Mouse (Mus musculus): ENCODE data around the gene A730049H05Rik. TPM values are rescaled to one million over a fixed set of nuclear protein-coding genes. Genes with fewer than 3 reads are reported as not detected.

The A730049H05Rik gene
- polyA plus RNA-seq, 1 experiment from 2014 or later: 0.46 TPM

GRCm38 (mm10) chr6:92882446-92882845, 66.2 kb downstream of the A730049H05Rik start:
- 81% methylated on average over 5 of the region's 5 CpGs for WGBS
- no peaks in the 10 kb centered on the region for H3K36me3 ChIP-seq (replicated peaks; ENCODE audit: control insufficient read depth, insufficient read depth)
- H3K4me2 ChIP-seq (replicated peaks): no peak overlapping the region
- ATAC-seq (ENCODE audit: low FRiP score) (no peak), DNase-seq (ENCODE audit: low spot score) (no peak)
- H3K27ac ChIP-seq: no peak overlapping the region
- no peak overlapping the region for H3K4me3 ChIP-seq (replicated peaks; ENCODE audit: low read length)
- no peaks in the 10 kb centered on the region for H3K9me3 ChIP-seq (ENCODE audit: control insufficient read depth, low read length)
- H3K4me1 ChIP-seq (replicated peaks; ENCODE audit: control insufficient read depth, insufficient read depth, low read length): peaks cover 7% of the 10 kb centered on the region; the same call in 1 of the 2 replicates
- H3K27me3 ChIP-seq (ENCODE audit: control insufficient read depth, insufficient read depth, low read length): no peaks in the 10 kb centered on the region
- H3K9ac ChIP-seq: no peak overlapping the region

DNA sequence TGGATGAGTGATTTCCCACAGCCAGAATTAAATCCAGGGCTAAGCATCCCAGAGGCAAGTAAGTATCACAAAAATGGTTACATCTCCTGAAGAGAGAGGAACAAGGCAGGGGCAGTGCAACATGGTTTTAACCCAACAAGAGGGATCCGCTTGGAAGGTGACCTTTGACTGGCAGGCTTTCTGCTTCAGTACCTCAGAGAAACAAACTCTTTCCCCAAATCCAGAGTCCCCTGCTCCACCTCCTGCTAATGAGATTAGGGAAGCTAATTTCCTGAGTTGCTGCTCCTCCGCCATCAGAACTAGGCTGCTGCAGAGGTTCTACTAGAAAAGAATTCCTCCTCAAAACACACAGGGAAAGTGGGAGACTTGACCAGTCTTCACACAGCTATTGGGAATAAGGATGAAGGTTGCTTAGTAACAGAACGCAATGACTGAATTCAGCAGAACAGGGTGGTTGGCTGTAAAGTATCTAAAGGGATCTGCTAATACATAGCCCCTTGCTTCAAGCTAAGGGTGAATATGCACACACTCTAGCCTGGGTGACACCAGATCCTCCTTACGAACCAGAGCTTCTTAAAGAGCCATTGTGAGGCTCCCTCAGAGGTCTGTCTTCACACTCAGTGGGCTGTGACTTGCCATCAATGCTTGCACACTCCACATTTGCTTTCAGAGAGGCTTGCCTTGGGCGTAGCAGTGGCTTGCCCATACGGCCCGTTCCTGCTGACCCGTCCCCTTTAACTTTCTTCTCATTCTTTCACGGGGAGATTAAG, 67.0 kb downstream of the A730049H05Rik start:
- Histone ChIP-seq H3K27ac (no peak overlapping the region), H3K9ac (no peak overlapping the region), H3K27me3 (ENCODE audit: control insufficient read depth, insufficient read depth, low read length) (no peaks in the 10 kb centered on the region), H3K9me3 (ENCODE audit: control insufficient read depth, low read length) (no peaks in the 10 kb centered on the region), H3K4me2 (replicated peaks) (no peak overlapping the region), H3K4me1 (replicated peaks; ENCODE audit: control insufficient read depth, insufficient read depth, low read length) (peaks cover 7% of the 10 kb centered on the region; the same call in 1 of the 2 replicates), H3K36me3 (replicated peaks; ENCODE audit: control insufficient read depth, insufficient read depth) (no peaks in the 10 kb centered on the region), H3K4me3 (replicated peaks; ENCODE audit: low read length) (no peak overlapping the region)
- DNase-seq (ENCODE audit: low spot score) (no peak), ATAC-seq (ENCODE audit: low FRiP score) (no peak)
- 40% methylated on average over 9 of the region's 9 CpGs for WGBS

DNA sequence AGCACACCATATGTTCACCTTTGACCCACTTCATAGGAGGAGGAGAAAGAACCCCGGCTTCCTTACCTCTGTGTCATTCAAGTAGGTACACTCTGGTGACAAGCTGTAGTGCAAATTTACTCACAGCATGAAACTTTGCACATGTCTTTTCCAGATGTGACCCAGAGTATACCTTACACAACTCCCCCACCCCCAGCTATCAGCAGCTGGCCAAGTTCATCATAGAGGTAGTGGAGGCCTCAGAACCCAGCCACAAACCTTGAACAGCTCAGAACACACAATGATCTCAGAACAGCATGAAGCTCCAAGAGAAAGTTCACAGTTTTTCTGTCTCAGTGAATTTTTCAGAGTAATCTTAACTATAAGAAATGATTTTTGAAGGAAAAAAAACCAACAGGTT, 75.3 kb downstream of the A730049H05Rik start:
- Histone ChIP-seq H3K9me3 (ENCODE audit: control insufficient read depth, low read length) (no peaks in the 10 kb centered on the region), H3K4me3 (replicated peaks; ENCODE audit: low read length) (no peak overlapping the region), H3K9ac (no peak overlapping the region), H3K4me1 (replicated peaks; ENCODE audit: control insufficient read depth, insufficient read depth, low read length) (no peaks in the 10 kb centered on the region), H3K27ac (no peak overlapping the region), H3K4me2 (replicated peaks) (no peak overlapping the region), H3K27me3 (ENCODE audit: control insufficient read depth, insufficient read depth, low read length) (no peaks in the 10 kb centered on the region), H3K36me3 (replicated peaks; ENCODE audit: control insufficient read depth, insufficient read depth) (no peaks in the 10 kb centered on the region)
- ATAC-seq (ENCODE audit: low FRiP score) (no peak), DNase-seq (ENCODE audit: low spot score) (no peak)
- 90% methylated on average over 1 of the region's 1 CpGs for WGBS

Other genes with a start within 250 kb of the A730049H05Rik start
- gene Prickle2, start 110.3 kb upstream of the A730049H05Rik start, polyA plus RNA-seq (2014; fragmentation: Nextera tagmentation; extraction: Ambion mirVana): 18.6 and 20.2 TPM in 2 replicates
- 0.05 TPM in 1 of 2 replicates, not detected in the other for gene Gm15737, start 52.9 kb downstream of the A730049H05Rik start, polyA plus RNA-seq (2014; fragmentation: Nextera tagmentation; extraction: Ambion mirVana)
- 1.4 and 2.1 TPM in 2 replicates for gene Adamts9, start 127.0 kb downstream of the A730049H05Rik start, polyA plus RNA-seq (2014; fragmentation: Nextera tagmentation; extraction: Ambion mirVana)